Mouse (Mus musculus) layer of hippocampus, postnatal 25 days (tissue): ENCODE measurements around the gene Alk. TPM values are rescaled to one million over a fixed set of nuclear protein-coding genes. Genes with fewer than 3 reads are reported as not detected.

Experiments
- DNase-seq, 2 experiments: peaks; one replicate each; pipeline ENCODE4 v3.0.0; 2022; ENCODE audit warnings: mixed read lengths in 2 of 2, low spot score in 1 of 2; ENCODE audit errors: extremely low spot score in 1 of 2
- total RNA-seq, 2 experiments: library from RNA; stranded (reverse); gene quantifications; 2 replicates each; pipeline ENCODE4 v1.2.3; 2021

Alk gene
- total RNA-seq, 2 experiments from 2014 or later: 5.8 to 6.1 TPM

- DNase-seq: no peak
Observed at GRCm38 (mm10) chr17:71831960-71832359, 772.5 kb downstream of the Alk start.

- DNase-seq: no peak
Observed at GRCm38 (mm10) chr17:71828647-71829414, 775.6 kb downstream of the Alk start.

GRCm38 (mm10) chr17:71827627-71828026 is 776.8 kb downstream of the Alk start:
- no peak for DNase-seq

- no peak for DNase-seq
Observed at GRCm38 (mm10) chr17:71826603-71827002, 777.8 kb downstream of the Alk start.

GRCm38 (mm10) chr17:71823622-71824306 is 780.7 kb downstream of the Alk start:
- DNase-seq: no peak

Other genes starting within 250 kb of the Alk start
- 10 to 100 TPM; 86.1 to 98.7 TPM for gene Ypel5, start 231.8 kb upstream of the Alk start, total RNA-seq